Mouse (Mus musculus) gastrocnemius, adult 8-10 months (tissue): ENCODE measurements around the gene Tubgcp2. TPM values are rescaled to one million over a fixed set of nuclear protein-coding genes. Genes with fewer than 3 reads are reported as not detected.
A peak's percentile ranks its signal among the peaks of the same experiment; 100 is the strongest.

ENCODE experiments used
- DNase-seq, 2 experiments: peaks; one replicate each; pipeline ENCODE4 v3.0.0; 2022; ENCODE audit warnings: low spot score in 2 of 2
- microRNA-seq: library from miRNA; unstranded; fragments of <30 nt; microRNA quantifications from one replicate; pipeline ENCODE4 v1.2.0, GENCODE M21; 2022
- total RNA-seq, 4 experiments: library from RNA; stranded (reverse); gene quantifications; 2 replicates each; pipeline ENCODE4 v1.2.4; 2022

The Tubgcp2 gene
- total RNA-seq, 4 experiments from 2014 or later: 19.9 to 22.3 (median 20.9) TPM

GRCm38 (mm10) chr7:139950283-139950971 lies 86.0 kb downstream of the Tubgcp2 start:
- DNase-seq: no peak

- peak; percentile 18 to 21 for DNase-seq
Measured at GRCm38 (mm10) chr7:139949893-139950282, 86.6 kb downstream of the Tubgcp2 start.

DNA sequence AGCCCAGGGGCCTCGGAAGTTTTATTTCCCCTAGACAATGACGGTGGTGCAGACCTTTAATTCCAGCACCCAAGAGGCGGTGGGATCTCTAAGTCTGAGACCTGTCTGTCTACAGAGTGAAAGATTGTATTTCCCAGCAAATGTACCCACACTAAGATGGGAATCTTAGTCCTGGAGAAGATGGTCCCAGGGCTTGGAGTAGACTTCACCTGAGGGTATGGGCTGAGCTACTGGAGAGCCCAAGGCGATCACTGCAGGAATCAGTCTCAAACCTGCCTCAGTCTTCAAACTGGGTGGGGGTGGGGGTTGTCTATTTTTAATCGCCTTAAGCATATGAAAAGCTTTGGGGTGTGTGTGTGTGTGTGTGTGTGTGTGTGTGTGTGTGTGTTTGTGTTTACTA lies 90.4 kb downstream of the Tubgcp2 start:
- no peak for DNase-seq

Small RNA genes within 50 kb of the gene (microRNA-seq; reads per million reads assigned to microRNA genes)
- not detected for gene Mir202
- not detected for gene Mir7062
- not detected for gene mmu-mir-7686

Other genes starting within 250 kb of the Tubgcp2 start
- gene Adgra1, start 202.5 kb downstream of the Tubgcp2 start, total RNA-seq: not detected
- under 1 TPM in 1 of 4 experiments, not detected in 3; 0.07 TPM for gene Kndc1, start 142.0 kb downstream of the Tubgcp2 start, total RNA-seq
- not detected for gene Utf1, start 92.9 kb downstream of the Tubgcp2 start, total RNA-seq
- gene 6430531B16Rik, start 57.9 kb downstream of the Tubgcp2 start, total RNA-seq: not detected
- gene Adam8, start 44.1 kb downstream of the Tubgcp2 start, total RNA-seq: under 1 TPM in 3 of 4 experiments, not detected in 1; 0.22 to 0.54 (median 0.39) TPM
- gene Zfp511, start 278 bp downstream of the Tubgcp2 start, total RNA-seq: 10 to 100 TPM in 1 of 4 experiments, 1 to 10 TPM in 3; 6.1 to 11.2 (median 8.4) TPM
- gene Msx3, start 12.4 kb upstream of the Tubgcp2 start, total RNA-seq: not detected
- gene Caly, start 45.9 kb upstream of the Tubgcp2 start, total RNA-seq: under 1 TPM; 0.29 to 0.78 (median 0.47) TPM
- gene Prap1, start 56.7 kb upstream of the Tubgcp2 start, total RNA-seq: not detected
- gene Fuom, start 65.8 kb upstream of the Tubgcp2 start, total RNA-seq: 10 to 100 TPM; 28.9 to 41.2 (median 36.3) TPM
- 1 to 10 TPM; 1.5 to 4.3 (median 4.1) TPM for gene Paox, start 79.1 kb upstream of the Tubgcp2 start, total RNA-seq
- gene Echs1, start 79.8 kb upstream of the Tubgcp2 start, total RNA-seq: 100 to 1,000 TPM; 113 to 159 (median 136) TPM
- gene Mtg1, start 100.9 kb upstream of the Tubgcp2 start, total RNA-seq: 10 to 100 TPM; 24.2 to 28.0 (median 25.1) TPM
- gene Sprn, start 118.2 kb upstream of the Tubgcp2 start, total RNA-seq: under 1 TPM; 0.07 to 0.22 (median 0.16) TPM
- gene Olfr522, start 128.1 kb upstream of the Tubgcp2 start, total RNA-seq: not detected
- gene Olfr523, start 136.5 kb upstream of the Tubgcp2 start, total RNA-seq: not detected
- not detected for gene Olfr524, start 169.3 kb upstream of the Tubgcp2 start, total RNA-seq
- gene Cd163l1, start 181.6 kb upstream of the Tubgcp2 start, total RNA-seq: not detected
- not detected for gene 5830411N06Rik, start 210.6 kb upstream of the Tubgcp2 start, total RNA-seq